Mouse (Mus musculus): Measurements from ENCODE around the gene Naa38.

DNA sequence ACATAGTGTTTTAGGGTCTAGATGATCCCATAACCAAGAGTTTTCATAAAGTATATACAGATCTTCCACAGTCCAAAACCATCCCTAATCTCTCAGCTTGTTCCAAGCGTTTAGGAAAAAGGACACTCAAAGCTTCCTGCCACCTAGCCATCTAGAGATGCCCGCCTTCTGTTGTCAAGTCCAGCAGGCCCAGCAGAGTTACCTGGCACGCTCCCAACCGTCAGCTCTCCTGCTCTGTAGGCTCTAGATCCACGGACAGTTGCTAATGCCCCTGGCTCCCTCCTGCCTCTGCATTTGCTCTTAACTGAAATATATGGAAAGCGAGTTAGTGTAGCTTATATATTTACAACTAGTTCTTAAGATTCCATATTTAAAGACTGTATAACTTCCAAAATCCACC lies 13.9 kb upstream of the Naa38 start:
- TF ChIP-seq POLR2A (IDR thresholded peaks at IDR 0.05; ENCODE audit: borderline replicate concordance, control insufficient read depth, low read depth, low read length) (no peak), CTCF (IDR thresholded peaks at IDR 0.05; ENCODE audit: control insufficient read depth, insufficient read depth, low read length) (no peak)
